Mouse (Mus musculus): ENCODE results near the gene Patj.
"Not testable (repeated sequence)": the region's sequence is repeated elsewhere in the genome, so short reads cannot be mapped to it uniquely, and the experiment has no call there.

Patj gene

GRCm38 (mm10) chr4:98724682-98725081 lies 329.1 kb downstream of the Patj start:
- DNase-seq (ENCODE audit: extremely low read depth, low read depth) = not testable (repeated sequence)

GRCm38 (mm10) chr4:98725439-98725838 lies 329.9 kb downstream of the Patj start:
- DNase-seq (ENCODE audit: extremely low read depth, low read depth) = no peak

- no peak for DNase-seq (ENCODE audit: extremely low read depth, low read depth)
Measured at GRCm38 (mm10) chr4:98726590-98727237, 331.1 kb downstream of the Patj start, which contains the start of gene L1td1. TSS of gene L1td1 (plus strand) at chr4:98726734.

GRCm38 (mm10) chr4:98727295-98727958 lies 331.8 kb downstream of the Patj start:
- DNase-seq (ENCODE audit: extremely low read depth, low read depth) = no peak

- no peak for DNase-seq (ENCODE audit: extremely low read depth, low read depth)
Measured at GRCm38 (mm10) chr4:98727959-98728347, 332.4 kb downstream of the Patj start.

- DNase-seq (ENCODE audit: extremely low read depth, low read depth) = no peak
Measured at GRCm38 (mm10) chr4:98728716-98729115, 333.1 kb downstream of the Patj start.

GRCm38 (mm10) chr4:98733660-98734059 lies 338.1 kb downstream of the Patj start:
- no peak for DNase-seq (ENCODE audit: extremely low read depth, low read depth)

- no peak for DNase-seq (ENCODE audit: extremely low read depth, low read depth)
Measured at GRCm38 (mm10) chr4:98739753-98740152, 344.2 kb downstream of the Patj start.

GRCm38 (mm10) chr4:98743209-98743905 lies 347.8 kb downstream of the Patj start:
- no peak for DNase-seq (ENCODE audit: extremely low read depth, low read depth)

- no peak for DNase-seq (ENCODE audit: extremely low read depth, low read depth)
Measured at GRCm38 (mm10) chr4:98743906-98744210, 348.3 kb downstream of the Patj start.

GRCm38 (mm10) chr4:98754456-98754855 lies 358.9 kb downstream of the Patj start:
- DNase-seq (ENCODE audit: extremely low read depth, low read depth) = no peak

GRCm38 (mm10) chr4:98756141-98756540 lies 360.6 kb downstream of the Patj start:
- no peak for DNase-seq (ENCODE audit: extremely low read depth, low read depth)

GRCm38 (mm10) chr4:98758012-98758821 lies 362.6 kb downstream of the Patj start:
- no peak for DNase-seq (ENCODE audit: extremely low read depth, low read depth)

- DNase-seq (ENCODE audit: extremely low read depth, low read depth) = no peak
Measured at GRCm38 (mm10) chr4:98758872-98759518, 363.4 kb downstream of the Patj start.

GRCm38 (mm10) chr4:98767134-98768133 lies 371.8 kb downstream of the Patj start:
- DNase-seq (ENCODE audit: extremely low read depth, low read depth) = no peak

All from MEL-GATA-1-ER (cell line).